Mouse (Mus musculus) hindbrain, embryonic 16.5 days (tissue): Measurements from ENCODE around the gene Themis3. TPM values are rescaled to one million over a fixed set of nuclear protein-coding genes. Genes with fewer than 3 reads are reported as not detected.

Experiments used
- ATAC-seq: fragments of 200-750 bp; cut with Nextera tagmentation; 2 replicates; pipeline ENCODE4 v1.8.0; 2017; ENCODE audit warnings: moderate TSS enrichment, moderate library complexity
- H3K27ac ChIP-seq: fragments of 300-500 bp; sonication (generic); 2 replicates; pipeline ENCODE4 v1.5.1; 2014; ENCODE audit warnings: low read depth, mild to moderate bottlenecking, control low read depth, low read length, moderate library complexity
- H3K27me3 ChIP-seq: fragments of 300-500 bp; sonication (generic); replicated peaks from 2 replicates; pipeline ENCODE4 v1.6.1; 2014; ENCODE audit warnings: low read length; ENCODE audit not compliant: control insufficient read depth, insufficient read depth
- H3K36me3 ChIP-seq: fragments of 300-500 bp; sonication (generic); 2 replicates; pipeline ENCODE4 v1.6.1; 2014; ENCODE audit warnings: mild to moderate bottlenecking, low read length, moderate library complexity, mixed read lengths; ENCODE audit not compliant: control insufficient read depth, insufficient read depth
- H3K4me1 ChIP-seq: fragments of 300-500 bp; sonication (generic); 2 replicates; pipeline ENCODE4 v1.6.1; 2014; ENCODE audit warnings: low read depth, low read length; ENCODE audit not compliant: control insufficient read depth, insufficient read depth
- H3K4me2 ChIP-seq: fragments of 300-500 bp; sonication (generic); 2 replicates; pipeline ENCODE4 v1.6.1; 2014; ENCODE audit warnings: mild to moderate bottlenecking, low read length, control low read depth, moderate library complexity
- H3K4me3 ChIP-seq: fragments of 300-500 bp; sonication (generic); 2 replicates; pipeline ENCODE4 v1.5.1; 2014; ENCODE audit warnings: mild to moderate bottlenecking, low read length, control low read depth, moderate library complexity
- H3K9ac ChIP-seq: fragments of 300-500 bp; sonication (generic); 2 replicates; pipeline ENCODE4 v1.6.1; 2014; ENCODE audit warnings: low read depth, mild to moderate bottlenecking, control low read depth, low read length, moderate library complexity
- H3K9me3 ChIP-seq: fragments of 300-500 bp; sonication (generic); 2 replicates; pipeline ENCODE4 v1.6.1; 2014; ENCODE audit warnings: mild to moderate bottlenecking, low read length, moderate library complexity; ENCODE audit not compliant: control insufficient read depth
- WGBS: fragments of 180-500 bp; shearing (Covaris S2); extraction: QIAGEN DNeasy Blood & Tissue Kit; methylation state at CpG from one replicate; pipeline ENCODE4 v1.1.7; 2014; 5-methylcytosine and 5-hydroxymethylcytosine counted together
- polyA plus RNA-seq: library from polyadenylated mRNA; unstranded; fragments of >200 nt; fragmentation: Nextera tagmentation; extraction: Ambion mirVana; gene quantifications from 2 replicates; pipeline ENCODE4 v1.2.1, GENCODE M21; 2015

The Themis3 gene
- polyA plus RNA-seq, 1 experiment from 2014 or later, result not detected

GRCm38 (mm10) chr17:66519554-66520553, 74.6 kb downstream of the Themis3 start, which contains the start of gene Rab12:
Gene Rab12 (minus strand): TSS chr17:66519729.
- no peaks in the 10 kb centered on the region for H3K9me3 ChIP-seq
- H3K9ac ChIP-seq, result peak within 1 kb of the TSS; percentile 98
- H3K4me2 ChIP-seq, result peak within 1 kb of the TSS; percentile 90
- H3K27ac ChIP-seq, result peak within 1 kb of the TSS; percentile 73
- peak; percentile 95 for ATAC-seq
- 12% methylated on average over 48 of the region's 71 CpGs for WGBS
- no peaks in the 10 kb centered on the region for H3K27me3 ChIP-seq
- H3K4me3 ChIP-seq, result peak within 1 kb of the TSS; percentile 99
- no peaks in the 10 kb centered on the region for H3K36me3 ChIP-seq
- peaks cover 18% of the 10 kb centered on the region for H3K4me1 ChIP-seq

- peak overlapping the region; percentile 98 for H3K9ac ChIP-seq
- H3K27ac ChIP-seq, result peak overlapping the region; percentile 73
- H3K4me1 ChIP-seq, result peaks cover 18% of the 10 kb centered on the region
- under 1% methylated on average over 32 of the region's 57 CpGs for WGBS
- peak overlapping the region; percentile 90 for H3K4me2 ChIP-seq
- no peaks in the 10 kb centered on the region for H3K9me3 ChIP-seq
- ATAC-seq, result peak; percentile 79
- H3K27me3 ChIP-seq, result no peaks in the 10 kb centered on the region
- H3K36me3 ChIP-seq, result no peaks in the 10 kb centered on the region
- peak overlapping the region; percentile 99 for H3K4me3 ChIP-seq
Observed at GRCm38 (mm10) chr17:66518877-66519553, 75.4 kb downstream of the Themis3 start.

GRCm38 (mm10) chr17:66516953-66517352, 77.5 kb downstream of the Themis3 start:
- Histone ChIP-seq H3K4me2 (peak overlapping the region; percentile 19), H3K27me3 (no peaks in the 10 kb centered on the region), H3K9ac (no peak overlapping the region), H3K36me3 (no peaks in the 10 kb centered on the region), H3K4me1 (peaks cover 18% of the 10 kb centered on the region), H3K9me3 (no peaks in the 10 kb centered on the region), H3K4me3 (no peak overlapping the region), H3K27ac (no peak overlapping the region)
- ATAC-seq, result no peak
- WGBS, result 77% methylated on average over 4 of the region's 4 CpGs

GRCm38 (mm10) chr17:66514288-66514995, 80.0 kb downstream of the Themis3 start:
- Histone ChIP-seq H3K9me3 (no peaks in the 10 kb centered on the region), H3K4me3 (no peak overlapping the region), H3K27ac (no peak overlapping the region), H3K9ac (no peak overlapping the region), H3K36me3 (no peaks in the 10 kb centered on the region), H3K4me2 (no peak overlapping the region), H3K27me3 (no peaks in the 10 kb centered on the region), H3K4me1 (peaks cover 24% of the 10 kb centered on the region)
- WGBS, result 89% methylated on average over 10 of the region's 10 CpGs
- ATAC-seq, result no peak

GRCm38 (mm10) chr17:66512202-66512956, 82.0 kb downstream of the Themis3 start:
- Histone ChIP-seq H3K4me1 (peaks cover 11% of the 10 kb centered on the region), H3K27me3 (no peaks in the 10 kb centered on the region), H3K27ac (no peak overlapping the region), H3K4me3 (no peak overlapping the region), H3K9me3 (no peaks in the 10 kb centered on the region), H3K36me3 (no peaks in the 10 kb centered on the region), H3K4me2 (no peak overlapping the region), H3K9ac (no peak overlapping the region)
- ATAC-seq, result no peak
- WGBS, result 82% methylated on average over 15 of the region's 15 CpGs

GRCm38 (mm10) chr17:66510221-66510683, 84.2 kb downstream of the Themis3 start:
- 39% methylated on average over 10 of the region's 10 CpGs for WGBS
- H3K36me3 ChIP-seq, result peaks cover 5% of the 10 kb centered on the region
- peak overlapping the region; percentile 20; the same call in 1 of the 2 replicates for H3K27ac ChIP-seq
- no peaks in the 10 kb centered on the region for H3K9me3 ChIP-seq
- peak; percentile 74 for ATAC-seq
- no peaks in the 10 kb centered on the region for H3K27me3 ChIP-seq
- no peak overlapping the region for H3K4me2 ChIP-seq
- no peak overlapping the region for H3K4me3 ChIP-seq
- H3K9ac ChIP-seq, result no peak overlapping the region
- peaks cover 6% of the 10 kb centered on the region for H3K4me1 ChIP-seq

GRCm38 (mm10) chr17:66507049-66507954, 87.1 kb downstream of the Themis3 start:
- H3K4me3 ChIP-seq, result no peak overlapping the region
- 90% methylated on average over 9 of the region's 9 CpGs for WGBS
- no peak overlapping the region for H3K27ac ChIP-seq
- H3K27me3 ChIP-seq, result no peaks in the 10 kb centered on the region
- peaks cover 6% of the 10 kb centered on the region for H3K4me1 ChIP-seq
- ATAC-seq, result no peak
- no peak overlapping the region for H3K4me2 ChIP-seq
- no peak overlapping the region for H3K9ac ChIP-seq
- H3K36me3 ChIP-seq, result peaks cover 15% of the 10 kb centered on the region
- no peaks in the 10 kb centered on the region for H3K9me3 ChIP-seq
